Mouse (Mus musculus) neural tube, embryonic 13.5 days (tissue): ENCODE results near the gene Dscaml1. TPM values are rescaled to one million over a fixed set of nuclear protein-coding genes. Genes with fewer than 3 reads are reported as not detected.

ENCODE experiments used
- ATAC-seq: fragments of 200-750 bp; cut with Nextera tagmentation; 2 replicates; pipeline ENCODE4 v1.8.0; 2017; ENCODE audit warnings: low read depth, mild to moderate bottlenecking, moderate TSS enrichment, moderate library complexity
- H3K27ac ChIP-seq: fragments of 300-500 bp; sonication (generic); replicated peaks from 2 replicates; pipeline ENCODE4 v1.5.1; 2015; ENCODE audit warnings: moderate library complexity, mild to moderate bottlenecking, inconsistent platforms
- H3K27me3 ChIP-seq: fragments of 300-500 bp; sonication (generic); 2 replicates; pipeline ENCODE4 v1.6.1; 2015; ENCODE audit warnings: mild to moderate bottlenecking, inconsistent platforms
- H3K36me3 ChIP-seq: fragments of 300-500 bp; sonication (generic); 2 replicates; pipeline ENCODE4 v1.6.1; 2015; ENCODE audit warnings: mild to moderate bottlenecking, inconsistent platforms
- H3K4me1 ChIP-seq: fragments of 300-500 bp; sonication (generic); replicated peaks from 2 replicates; pipeline ENCODE4 v1.6.1; 2015; ENCODE audit warnings: inconsistent platforms
- H3K4me2 ChIP-seq: fragments of 300-500 bp; sonication (generic); 2 replicates; pipeline ENCODE4 v1.6.1; 2015; ENCODE audit warnings: inconsistent platforms, mild to moderate bottlenecking, moderate library complexity
- H3K4me3 ChIP-seq: fragments of 300-500 bp; sonication (generic); 2 replicates; pipeline ENCODE4 v1.5.1; 2015; ENCODE audit warnings: mild to moderate bottlenecking, inconsistent platforms
- H3K9ac ChIP-seq: fragments of 300-500 bp; sonication (generic); 2 replicates; pipeline ENCODE4 v1.6.1; 2015; ENCODE audit warnings: moderate library complexity, mild to moderate bottlenecking, inconsistent platforms
- H3K9me3 ChIP-seq: fragments of 300-500 bp; sonication (generic); 2 replicates; pipeline ENCODE4 v1.6.1; 2016; ENCODE audit warnings: inconsistent platforms
- WGBS: fragments of 180-500 bp; shearing (Covaris S2); methylation state at CpG from one replicate; pipeline ENCODE4 v1.1.7; 2015; 5-methylcytosine and 5-hydroxymethylcytosine counted together
- polyA plus RNA-seq: library from polyadenylated mRNA; unstranded; fragments of >200 nt; fragmentation: Nextera tagmentation; extraction: Ambion mirVana; gene quantifications from 2 replicates; pipeline ENCODE4 v1.2.1, GENCODE M21; 2015

Dscaml1 gene
- polyA plus RNA-seq, 1 experiment from 2014 or later, result 12.5 TPM

DNA sequence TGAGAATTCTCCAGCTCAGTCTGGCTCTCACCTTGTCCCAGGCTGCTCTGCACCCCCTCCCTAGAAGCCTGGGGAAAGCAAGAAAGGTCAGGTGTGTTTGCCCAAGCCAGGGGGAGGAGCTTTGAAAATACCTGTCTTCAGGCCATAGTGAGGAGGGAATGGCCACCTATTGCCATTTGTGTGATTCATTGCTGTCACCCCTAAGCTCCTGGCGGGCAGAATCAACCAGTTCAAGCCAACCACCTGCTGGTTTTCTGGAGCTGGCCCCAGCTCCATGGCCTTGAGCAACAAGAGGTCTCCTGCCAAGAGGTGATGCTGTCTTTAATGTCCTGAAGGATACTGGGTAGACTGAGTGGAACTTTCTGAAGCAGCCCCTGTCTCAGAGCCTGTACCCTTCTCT lies 28.1 kb upstream of the Dscaml1 start:
- Histone ChIP-seq H3K9ac (no peak overlapping the region), H3K4me2 (no peak overlapping the region), H3K27ac (no peak overlapping the region), H3K4me1 (no peaks in the 10 kb centered on the region), H3K9me3 (no peaks in the 10 kb centered on the region), H3K27me3 (no peaks in the 10 kb centered on the region), H3K4me3 (no peak overlapping the region), H3K36me3 (peaks cover 28% of the 10 kb centered on the region)
- WGBS, result 50% methylated on average over 1 of the region's 1 CpGs
- ATAC-seq, result no peak

DNA sequence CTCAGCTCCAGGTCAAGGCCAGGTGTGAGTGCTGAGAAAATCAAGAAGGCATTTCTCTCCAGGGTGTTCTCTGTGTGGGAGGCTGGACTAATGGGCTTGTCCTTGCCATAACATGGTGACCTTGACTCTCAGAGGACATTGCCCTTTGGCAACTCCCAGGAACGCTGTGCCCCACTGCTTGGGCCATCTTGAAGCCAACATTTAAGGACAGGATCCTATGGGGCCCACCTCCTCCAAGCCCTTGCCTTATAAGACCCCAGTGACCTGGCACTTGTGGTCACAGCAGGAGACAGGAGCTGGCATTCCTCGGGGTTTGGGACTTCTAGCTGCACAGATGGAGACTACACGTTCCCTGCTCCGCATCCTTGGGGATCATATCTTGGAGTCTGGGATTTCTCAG lies 27.0 kb upstream of the Dscaml1 start, which contains the start of gene Fxyd2:
Gene Fxyd2 (plus strand): TSS at position 236 of the 400 bp plus-strand sequence.
- Histone ChIP-seq H3K4me2 (no peak within 1 kb of the TSS), H3K4me3 (no peak within 1 kb of the TSS), H3K27me3 (peaks cover 9% of the 10 kb centered on the region; the same call in 1 of the 2 replicates), H3K36me3 (peaks cover 17% of the 10 kb centered on the region), H3K9me3 (no peaks in the 10 kb centered on the region), H3K4me1 (no peaks in the 10 kb centered on the region), H3K27ac (no peak within 1 kb of the TSS), H3K9ac (no peak within 1 kb of the TSS)
- 77% methylated on average over 4 of the region's 4 CpGs for WGBS
- ATAC-seq, result no peak

DNA sequence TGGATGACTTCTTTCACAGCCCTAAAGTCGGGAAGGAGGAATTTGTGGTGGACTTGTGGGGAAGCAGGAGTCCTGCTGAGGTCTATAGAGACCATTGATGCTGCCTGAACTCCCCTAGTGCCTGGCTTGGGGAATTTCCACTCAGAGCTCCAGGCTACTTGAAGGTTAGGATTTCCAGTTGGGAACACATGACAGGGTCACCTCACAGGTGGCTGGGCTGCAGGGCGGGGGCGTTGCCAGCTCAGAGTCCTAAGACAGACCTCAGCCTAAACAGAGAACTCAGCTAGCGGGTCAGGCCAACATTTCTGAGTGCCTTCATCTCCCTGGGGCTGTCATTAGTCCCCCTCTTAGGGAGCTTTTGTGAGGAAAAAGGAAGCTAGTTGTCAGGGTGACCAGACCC lies 24.6 kb upstream of the Dscaml1 start:
- no peak for ATAC-seq
- Histone ChIP-seq H3K27ac (no peak overlapping the region), H3K9ac (no peak overlapping the region), H3K4me2 (no peak overlapping the region), H3K27me3 (peaks cover 9% of the 10 kb centered on the region), H3K4me3 (no peak overlapping the region), H3K36me3 (no peaks in the 10 kb centered on the region), H3K9me3 (no peaks in the 10 kb centered on the region), H3K4me1 (no peaks in the 10 kb centered on the region)
- WGBS, result 48% methylated on average over 4 of the region's 4 CpGs

DNA sequence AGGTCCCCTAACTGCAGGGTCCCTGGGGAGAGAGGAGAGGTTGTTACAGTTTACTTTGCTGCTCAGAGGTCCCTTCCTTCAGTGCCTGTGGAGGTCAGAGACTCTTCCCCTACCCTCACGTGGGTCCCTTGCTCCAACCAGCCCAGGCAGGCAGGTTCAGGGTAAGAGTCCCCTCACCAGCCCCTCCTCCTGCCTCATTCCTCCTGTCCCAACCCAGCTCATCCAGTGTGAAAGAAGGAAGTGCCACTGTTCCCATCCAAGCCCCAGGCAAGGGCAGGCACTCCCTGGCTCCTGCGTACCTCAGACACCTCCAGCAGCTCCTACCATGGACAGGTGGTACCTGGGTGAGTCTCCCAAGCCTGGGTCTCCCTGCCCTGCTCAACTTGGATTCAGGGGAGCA lies 23.5 kb upstream of the Dscaml1 start:
- Histone ChIP-seq H3K4me1 (peaks cover 5% of the 10 kb centered on the region), H3K9ac (no peak overlapping the region), H3K9me3 (no peaks in the 10 kb centered on the region), H3K4me3 (no peak overlapping the region), H3K27me3 (peaks cover 9% of the 10 kb centered on the region), H3K4me2 (no peak overlapping the region), H3K36me3 (no peaks in the 10 kb centered on the region), H3K27ac (no peak overlapping the region)
- ATAC-seq, result no peak
- 67% methylated on average over 2 of the region's 2 CpGs for WGBS

DNA sequence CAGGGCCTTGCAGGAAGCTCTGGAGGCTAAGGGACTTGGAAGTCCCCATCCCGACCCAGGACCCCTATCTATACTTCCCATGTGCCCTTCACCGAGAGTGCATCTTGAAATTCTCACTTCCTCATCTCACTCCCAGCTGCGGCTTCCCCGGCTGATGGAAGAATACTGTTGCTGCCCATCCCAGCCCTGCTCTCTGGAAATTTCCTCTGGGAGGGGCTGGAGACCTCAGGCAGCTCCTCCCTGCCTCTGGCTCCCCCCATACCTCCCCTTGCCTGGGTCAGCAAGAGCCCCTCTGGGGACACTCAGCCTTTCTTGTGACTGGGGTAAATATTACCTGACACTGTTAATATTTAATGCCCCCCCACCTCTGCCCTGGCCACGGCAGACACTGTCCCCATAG lies 20.7 kb upstream of the Dscaml1 start:
- 0 out of 2 replicates have a peak overlapping the region, but pooled peaks have one; percentile 17 for H3K9ac ChIP-seq

DNA sequence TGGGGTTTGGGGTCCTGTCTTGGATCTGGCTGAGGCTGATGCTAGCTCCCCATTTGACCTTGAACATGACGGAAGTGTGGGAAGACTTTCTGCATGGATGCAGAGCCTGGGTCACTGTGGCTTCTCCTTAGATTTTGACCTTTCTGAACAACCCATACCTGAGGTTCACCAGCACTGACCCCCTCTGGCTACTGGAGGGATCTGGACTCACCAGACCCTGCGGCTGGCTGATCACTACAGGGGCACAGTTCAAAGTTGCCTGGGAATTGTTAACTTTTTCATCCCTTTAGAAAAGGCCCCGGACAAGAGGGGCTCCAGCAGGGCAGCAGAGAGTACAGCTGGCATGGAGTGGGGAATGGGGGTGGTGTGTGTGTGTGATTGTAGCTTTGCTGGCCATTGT lies 19.6 kb upstream of the Dscaml1 start:
- Histone ChIP-seq H3K4me2 (no peak overlapping the region), H3K27me3 (peaks cover 19% of the 10 kb centered on the region), H3K9me3 (no peaks in the 10 kb centered on the region), H3K4me3 (no peak overlapping the region), H3K36me3 (no peaks in the 10 kb centered on the region), H3K4me1 (peaks cover 11% of the 10 kb centered on the region), H3K27ac (no peak overlapping the region), H3K9ac (no peak overlapping the region)
- 82% methylated on average over 3 of the region's 3 CpGs for WGBS
- no peak for ATAC-seq

More for the DNA sequence above, 20.7 kb upstream of the Dscaml1 start:
- H3K9me3 ChIP-seq, result no peaks in the 10 kb centered on the region
- peaks cover 19% of the 10 kb centered on the region for H3K27me3 ChIP-seq
- H3K27ac ChIP-seq, result no peak overlapping the region
- H3K4me3 ChIP-seq, result no peak overlapping the region
- H3K4me1 ChIP-seq, result peaks cover 11% of the 10 kb centered on the region
- H3K4me2 ChIP-seq, result no peak overlapping the region
- 68% methylated on average over 5 of the region's 5 CpGs for WGBS
- H3K36me3 ChIP-seq, result no peaks in the 10 kb centered on the region
- no peak for ATAC-seq

DNA sequence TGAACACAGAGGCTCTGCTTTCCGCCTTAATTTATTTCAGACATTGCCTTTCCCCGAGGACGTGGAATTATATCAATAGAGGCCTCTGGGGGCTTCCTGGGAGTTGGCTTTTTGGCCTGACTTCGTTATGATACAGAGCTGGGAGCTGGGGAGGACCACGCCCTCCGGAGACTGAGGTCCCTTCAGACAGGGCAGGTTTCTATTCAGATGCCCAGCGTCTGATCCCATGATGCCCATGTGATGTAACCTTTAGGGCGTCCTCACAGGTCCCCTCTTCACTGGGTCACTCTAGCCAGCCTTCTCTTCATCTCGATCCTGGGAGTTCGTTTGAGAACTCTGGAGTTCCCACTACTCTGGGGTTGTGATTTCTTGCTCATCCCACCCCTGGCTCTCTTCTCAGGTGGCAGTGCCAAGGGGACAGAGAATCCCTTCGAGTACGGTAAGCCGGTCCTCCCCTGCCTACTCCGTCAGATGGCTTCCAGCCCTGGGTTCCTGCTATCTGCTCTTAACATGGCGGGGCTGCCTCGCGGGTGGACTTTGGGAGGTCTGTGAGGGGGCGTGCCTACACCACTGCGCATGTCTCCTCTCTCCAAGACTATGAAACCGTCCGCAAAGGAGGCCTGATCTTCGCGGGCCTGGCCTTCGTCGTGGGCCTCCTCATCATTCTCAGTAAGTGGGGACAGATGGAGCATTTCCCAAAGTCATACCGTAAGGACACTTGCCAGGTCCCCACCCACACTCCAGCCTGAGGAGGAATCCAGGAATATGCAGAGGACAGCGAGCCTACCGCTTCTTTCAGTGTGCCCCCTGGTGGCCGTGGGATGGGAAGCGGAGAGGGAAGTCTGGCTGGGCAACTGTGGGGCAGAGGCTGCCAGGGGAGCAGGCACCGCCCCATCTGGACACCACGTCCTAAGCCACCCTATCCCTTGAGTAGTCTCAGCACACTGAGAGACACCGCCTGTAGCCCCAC lies 18.4 kb upstream of the Dscaml1 start:
- Histone ChIP-seq H3K9ac (peak overlapping the region; percentile 53), H3K27me3 (peaks cover 19% of the 10 kb centered on the region), H3K36me3 (no peaks in the 10 kb centered on the region), H3K4me2 (peak overlapping the region; percentile 54), H3K27ac (no peak overlapping the region), H3K4me1 (peaks cover 18% of the 10 kb centered on the region), H3K9me3 (no peaks in the 10 kb centered on the region), H3K4me3 (peak overlapping the region; percentile 31)
- WGBS, result 40% methylated on average over 33 of the region's 33 CpGs
- ATAC-seq, result peak; percentile 62

DNA sequence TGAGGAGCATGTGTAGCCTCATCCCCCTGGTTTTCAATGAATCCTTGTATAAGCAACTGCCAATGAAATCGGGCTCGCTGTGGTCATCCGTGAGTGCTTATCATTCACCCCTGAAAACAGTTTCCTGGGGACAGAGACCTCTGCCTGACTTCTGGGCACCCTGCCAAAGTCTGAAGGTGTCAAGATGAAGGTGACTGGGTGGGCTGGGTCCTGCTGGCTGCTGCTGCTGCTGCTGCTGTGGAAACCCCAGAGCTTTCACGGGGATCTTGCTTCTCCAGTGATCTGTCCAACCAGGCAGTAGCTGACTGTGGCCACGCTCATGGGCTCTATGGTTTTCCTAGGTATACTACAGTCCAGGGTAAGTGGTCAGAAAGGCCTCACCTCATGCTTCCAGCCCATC lies 16.2 kb upstream of the Dscaml1 start:
- Histone ChIP-seq H3K4me3 (no peak overlapping the region), H3K9me3 (no peaks in the 10 kb centered on the region), H3K27me3 (peaks cover 9% of the 10 kb centered on the region), H3K27ac (no peak overlapping the region), H3K4me1 (peaks cover 18% of the 10 kb centered on the region), H3K4me2 (no peak overlapping the region), H3K36me3 (no peaks in the 10 kb centered on the region), H3K9ac (no peak overlapping the region)
- 80% methylated on average over 5 of the region's 5 CpGs for WGBS
- no peak for ATAC-seq

DNA sequence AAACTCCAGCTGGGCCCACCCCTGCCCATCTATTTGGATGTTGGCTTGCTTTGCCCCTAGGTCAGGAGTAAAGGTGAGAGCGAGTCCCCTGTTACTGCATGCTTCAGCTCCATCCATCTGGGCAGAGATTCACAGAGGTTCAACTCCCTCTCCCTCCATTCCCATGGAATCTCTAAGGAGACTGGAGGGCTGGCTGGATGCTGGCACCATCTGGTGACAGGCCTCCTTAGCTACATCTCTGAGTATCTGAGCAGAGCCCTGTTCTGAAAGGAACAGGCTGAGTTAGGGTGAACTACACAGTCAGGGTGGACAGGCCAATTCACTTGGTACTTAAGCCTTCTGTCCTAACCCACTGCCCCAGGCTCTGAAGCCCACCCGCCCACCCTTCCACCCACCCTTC lies 15.8 kb upstream of the Dscaml1 start:
- Histone ChIP-seq H3K36me3 (no peaks in the 10 kb centered on the region), H3K4me2 (no peak overlapping the region), H3K4me3 (no peak overlapping the region), H3K9ac (no peak overlapping the region), H3K4me1 (peaks cover 18% of the 10 kb centered on the region), H3K27ac (no peak overlapping the region), H3K27me3 (peaks cover 9% of the 10 kb centered on the region), H3K9me3 (no peaks in the 10 kb centered on the region)
- ATAC-seq, result no peak
- WGBS, result 85% methylated on average over 2 of the region's 2 CpGs

DNA sequence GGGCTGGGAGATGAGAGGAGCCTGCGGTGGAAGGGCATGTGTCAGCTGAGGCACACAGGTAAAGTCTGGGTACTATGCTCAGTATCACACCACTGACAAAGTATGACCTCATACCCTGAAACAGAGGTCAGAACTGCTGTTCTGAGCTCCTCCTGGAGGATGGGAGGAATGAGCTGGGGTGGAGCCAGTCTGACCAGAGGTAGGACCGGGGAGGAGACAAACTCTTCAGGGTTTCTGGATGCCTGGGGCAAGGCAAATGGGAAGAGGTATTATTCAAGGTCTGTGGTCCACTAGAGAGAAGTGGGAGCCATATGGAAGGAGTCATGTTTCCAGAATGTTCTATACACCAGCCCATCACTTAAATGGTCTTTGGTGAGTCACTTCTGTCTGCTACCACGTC lies 15.3 kb upstream of the Dscaml1 start:
- ATAC-seq, result no peak
- Histone ChIP-seq H3K27ac (no peak overlapping the region), H3K4me1 (peaks cover 18% of the 10 kb centered on the region), H3K9me3 (no peaks in the 10 kb centered on the region), H3K4me3 (no peak overlapping the region), H3K36me3 (no peaks in the 10 kb centered on the region), H3K9ac (no peak overlapping the region), H3K4me2 (no peak overlapping the region), H3K27me3 (peaks cover 9% of the 10 kb centered on the region)
- 82% methylated on average over 3 of the region's 3 CpGs for WGBS

DNA sequence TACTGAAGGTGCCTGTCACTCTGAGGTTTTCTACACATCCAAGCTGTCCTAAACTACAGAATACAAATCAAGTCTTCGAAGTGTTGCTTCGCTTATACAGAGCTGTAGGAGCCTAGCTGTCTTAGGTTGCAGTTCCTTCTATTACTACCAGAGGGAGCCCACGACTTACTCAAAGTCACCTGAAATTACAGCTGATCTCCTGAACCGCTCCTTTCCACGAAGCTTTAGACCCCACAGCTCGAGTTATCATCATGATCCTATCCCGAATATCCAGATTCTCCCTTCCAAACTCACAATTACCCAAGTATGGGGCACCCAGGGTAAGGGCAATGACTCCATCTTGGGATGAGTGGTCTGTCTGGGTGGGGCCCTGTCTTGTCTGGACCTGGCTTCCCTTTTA lies 14.6 kb upstream of the Dscaml1 start:
- ATAC-seq, result peak; percentile 41

DNA sequence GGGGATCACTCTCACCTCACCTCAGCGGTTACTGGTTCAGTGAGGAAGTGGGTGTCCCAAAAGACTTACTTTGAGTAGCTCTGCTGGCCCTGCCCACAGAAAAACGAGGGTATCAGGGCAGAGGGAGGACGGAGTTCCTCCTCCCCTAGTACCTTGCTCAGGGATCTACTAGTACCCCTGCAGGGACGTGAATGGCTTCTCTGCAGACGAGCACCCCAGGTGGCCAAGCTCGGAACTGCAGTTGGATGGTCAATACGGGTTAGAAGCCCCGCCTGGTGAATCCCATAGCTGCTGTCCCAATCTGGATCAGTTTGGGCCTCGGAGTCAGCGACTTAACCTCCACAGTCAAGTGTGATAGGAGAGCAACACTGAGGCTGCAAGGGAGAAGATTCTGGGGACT lies 14.1 kb upstream of the Dscaml1 start:
- Histone ChIP-seq H3K9ac (no peak overlapping the region; the same call in 1 of the 2 replicates), H3K27ac (0 out of 2 replicates have a peak overlapping the region, but pooled peaks have one; percentile 20), H3K4me2 (peak overlapping the region; percentile 37), H3K9me3 (no peaks in the 10 kb centered on the region), H3K36me3 (no peaks in the 10 kb centered on the region), H3K4me1 (peaks cover 18% of the 10 kb centered on the region), H3K4me3 (no peak overlapping the region), H3K27me3 (peaks cover 9% of the 10 kb centered on the region)
- WGBS, result 9% methylated on average over 10 of the region's 10 CpGs
- ATAC-seq, result peak; percentile 37; the same call in 1 of the 2 replicates

More for the DNA sequence above, 14.6 kb upstream of the Dscaml1 start:
- WGBS, result 25% methylated on average over 7 of the region's 7 CpGs
- Histone ChIP-seq H3K4me2 (peak overlapping the region; percentile 37), H3K36me3 (no peaks in the 10 kb centered on the region), H3K27ac (0 out of 2 replicates have a peak overlapping the region, but pooled peaks have one; percentile 20), H3K4me3 (no peak overlapping the region), H3K9ac (no peak overlapping the region; the same call in 1 of the 2 replicates), H3K4me1 (peaks cover 18% of the 10 kb centered on the region), H3K27me3 (peaks cover 9% of the 10 kb centered on the region), H3K9me3 (no peaks in the 10 kb centered on the region)
